Mouse (Mus musculus) gastrocnemius, adult 2 months (tissue): ENCODE measurements at regions not wholly inside any gene's neighbourhood (a gene's known extent, or its start where the extent isn't known, plus 50 kb on each side); places are given as distances from the start of the nearest gene placed in this dataset.

Experiments used
- DNase-seq: peaks from one replicate; pipeline ENCODE4 v3.0.0; 2022
- H3K27ac ChIP-seq: fragments of 200-600 bp; 2 replicates; pipeline ENCODE4 v1.8.1; 2022; ENCODE audit warnings: mild to moderate bottlenecking
- H3K4me3 ChIP-seq: fragments of 200-600 bp; 2 replicates; pipeline ENCODE4 v1.8.1; 2022; ENCODE audit warnings: mild to moderate bottlenecking, moderate library complexity
- CTCF ChIP-seq: fragments of 200-600 bp; IDR thresholded peaks from 2 replicates; pipeline ENCODE4 v1.8.1; 2022; ENCODE audit warnings: antibody characterized with exemption, mild to moderate bottlenecking, moderate library complexity
- intact Hi-C: fragments of 180-260 bp; cut with DNase I; formaldehyde crosslinking; loops from one replicate; pipeline ENCODE4 v1.15.1; 2025

DNA sequence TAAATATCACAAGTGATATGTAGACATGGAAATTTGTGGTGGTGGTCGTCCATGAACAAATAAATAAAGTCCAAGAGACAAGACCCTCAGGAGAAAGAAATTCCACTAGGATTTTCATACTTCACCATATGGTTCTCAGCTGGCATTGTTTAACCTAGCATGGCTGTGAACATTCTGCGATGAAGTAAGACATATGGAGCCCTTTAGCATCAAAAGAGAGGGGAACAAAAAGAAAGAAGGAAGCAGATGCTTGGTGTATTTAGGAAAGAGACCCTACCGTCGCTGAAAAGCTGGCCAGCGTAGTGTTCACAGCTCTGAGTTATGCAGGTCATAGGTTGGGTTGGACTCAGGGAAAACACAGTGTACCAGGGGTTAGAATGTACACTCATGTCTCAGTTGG lies 261.7 kb upstream of the Sstr1 start:
- intact Hi-C loops: no loop called here
- DNase-seq: no peak
- Histone ChIP-seq H3K4me3 (no peak overlapping the region), H3K27ac (no peak overlapping the region)
- no peak for TF ChIP-seq CTCF

DNA sequence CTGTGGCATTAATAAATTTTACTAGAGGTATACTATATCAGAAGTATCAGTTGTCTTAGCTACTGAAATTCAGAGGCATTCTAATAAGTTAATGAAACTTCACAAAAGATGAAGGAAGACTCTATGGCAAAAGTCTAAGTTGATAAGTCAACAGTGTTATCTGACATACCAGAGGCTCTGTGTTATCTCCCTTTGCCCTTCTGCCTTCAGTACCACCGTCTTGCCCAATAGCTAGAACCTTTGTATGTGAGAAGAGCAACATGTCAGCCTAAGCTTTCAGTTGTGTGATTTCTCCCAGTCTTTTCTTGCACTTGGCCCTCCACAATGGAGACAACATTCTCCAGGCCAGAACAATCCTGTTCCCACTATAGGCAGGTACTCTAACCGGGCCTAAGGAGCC lies 253.0 kb upstream of the Sstr1 start:
- TF ChIP-seq CTCF: no peak
- Histone ChIP-seq H3K4me3 (no peak overlapping the region), H3K27ac (no peak overlapping the region)
- intact Hi-C loops: no loop called here
- no peak for DNase-seq

GRCm38 (mm10) chr12:57960171-57960570 lies 251.4 kb upstream of the Sstr1 start:
- TF ChIP-seq CTCF: no peak
- DNase-seq: no peak
- intact Hi-C loops: no loop called here

DNA sequence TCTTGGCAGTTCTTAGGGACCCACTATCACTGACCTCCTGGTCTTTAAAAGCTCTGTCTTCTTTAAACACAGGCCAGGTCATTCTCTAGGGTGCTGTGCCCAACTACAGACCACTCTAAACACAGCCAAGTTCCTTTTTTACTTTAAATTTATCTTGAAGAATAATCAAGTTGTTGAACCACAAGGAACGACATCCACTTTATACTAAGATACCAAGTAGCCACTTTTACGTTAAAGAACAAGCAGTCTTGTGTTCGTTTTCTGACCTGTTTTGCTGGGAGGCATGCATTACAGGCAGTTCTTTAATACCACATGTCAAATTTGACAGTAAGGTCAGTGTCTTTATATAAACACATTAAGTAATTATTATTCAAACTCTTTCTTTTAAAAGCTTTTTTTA lies 242.4 kb upstream of the Sstr1 start:
- Histone ChIP-seq H3K4me3 (no peak overlapping the region), H3K27ac (no peak overlapping the region)
- no peak for TF ChIP-seq CTCF
- intact Hi-C loops: no loop called here
- no peak for DNase-seq

More at GRCm38 (mm10) chr12:57960171-57960570, 251.4 kb upstream of the Sstr1 start:
- no peak overlapping the region for H3K27ac ChIP-seq
- no peak overlapping the region for H3K4me3 ChIP-seq

- TF ChIP-seq CTCF: no peak
- Histone ChIP-seq H3K4me3 (no peak overlapping the region), H3K27ac (no peak overlapping the region)
- intact Hi-C loops: no loop called here
- no peak for DNase-seq
These were observed 241.4 kb upstream of the Sstr1 start for GRCm38 (mm10) chr12:57970163-57970562.

DNA sequence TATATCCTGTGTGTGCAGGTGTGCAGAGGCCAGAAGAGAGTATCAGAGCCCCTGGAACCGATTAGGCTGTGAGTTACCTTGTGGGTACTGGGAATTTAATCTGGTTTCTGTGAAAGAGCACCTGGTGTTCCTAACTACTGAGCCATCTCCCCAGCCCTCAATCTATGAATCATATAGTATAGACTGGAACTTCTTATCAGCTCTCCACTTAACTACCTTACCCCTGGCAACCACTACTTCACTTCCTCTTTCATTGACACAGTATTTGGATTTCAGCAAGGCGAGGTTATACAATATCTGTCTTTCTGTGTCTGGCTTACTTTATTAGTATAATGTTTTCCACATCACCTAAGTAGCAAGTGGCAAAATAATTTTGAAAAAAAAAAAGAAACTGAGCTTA lies 239.1 kb upstream of the Sstr1 start:
- TF ChIP-seq CTCF: no peak
- intact Hi-C loops: no loop called here

More for the DNA sequence above, 239.1 kb upstream of the Sstr1 start:
- no peak for DNase-seq
- no peak overlapping the region for H3K4me3 ChIP-seq
- no peak overlapping the region for H3K27ac ChIP-seq
